Mouse (Mus musculus) embryonic fibroblast, embryonic 13.5 days (primary cell): ENCODE measurements around the gene Naa16.

Experiments
- CTCF ChIP-seq: IDR thresholded peaks from 2 replicates; pipeline ENCODE4 v1.5.1; 2011; ENCODE audit warnings: mild to moderate bottlenecking, control low read depth, low read length, moderate library complexity, borderline replicate concordance; ENCODE audit not compliant: insufficient read depth
- POLR2A ChIP-seq: IDR thresholded peaks from 2 replicates; pipeline ENCODE4 v1.6.1; 2011; ENCODE audit warnings: low read depth, mild to moderate bottlenecking, control low read depth, low read length, moderate library complexity

GRCm38 (mm10) chr14:79301466-79301875, 89.1 kb downstream of the Naa16 start, which contains the start of gene Rgcc:
- peak; percentile 97 for TF ChIP-seq POLR2A
- TF ChIP-seq CTCF, result peak; percentile 90
